Comparison of ENCODE assay signal across 16 mouse cellular contexts in genomic region chr3:157847338-157848284, GRCm38 (mm10).
DNase-seq lines count a peak whose midpoint lies in the region; ATAC-seq and TF ChIP-seq lines count a peak whose summit lies in the region.
"Had no signal": no experiment of that assay in that cellular context is flagged by ENCODE, and none has a peak within 500 bp of the region (broad histone marks: within the 10 kb centered on the region; RNA-seq: fewer than 3 reads in every experiment).

No protein-coding gene starts in this region.

- intact Hi-C loops in heart, adult 2 months (cut with DNase I): no loop called here

- no peak for TF ChIP-seq EP300 in heart, adult 2 months (IDR thresholded peaks at IDR 0.05; ENCODE audit: insufficient read depth, low read depth, low read length)

- no peak overlapping the region for H3K9ac ChIP-seq in heart, embryonic 14.5 days (ENCODE audit: low read length)
- no peak overlapping the region for H3K9ac ChIP-seq in heart, adult 2 months (ENCODE audit: low read depth, low read length)
- H3K9ac ChIP-seq in midbrain, postnatal 0 days (replicated peaks; ENCODE audit: low read length, poor library complexity, severe bottlenecking): no peak overlapping the region
- no peak overlapping the region for H3K9ac ChIP-seq in midbrain, embryonic 15.5 days
- no peak overlapping the region for H3K9ac ChIP-seq in intestine, embryonic 14.5 days (ENCODE audit: low read length)
- H3K9ac ChIP-seq: liver, embryonic 14.5 days; midbrain, embryonic 13.5 days; neural tube, embryonic 12.5 days had no signal

- no peaks in the 10 kb centered on the region for H3K36me3 ChIP-seq in heart, embryonic 14.5 days (ENCODE audit: control insufficient read depth, insufficient read depth, low read length)
- H3K36me3 ChIP-seq in heart, adult 2 months (ENCODE audit: control insufficient read depth, insufficient read depth, low read length): no peaks in the 10 kb centered on the region
- H3K36me3 ChIP-seq in midbrain, postnatal 0 days (ENCODE audit: insufficient read depth, low read length): no peaks in the 10 kb centered on the region
- H3K36me3 ChIP-seq in midbrain, embryonic 15.5 days (replicated peaks): no peaks in the 10 kb centered on the region
- H3K36me3 ChIP-seq in intestine, embryonic 14.5 days (ENCODE audit: control insufficient read depth, insufficient read depth, low read length): no peaks in the 10 kb centered on the region
- H3K36me3 ChIP-seq in forebrain, embryonic 10.5 days (replicated peaks): no peaks in the 10 kb centered on the region
- H3K36me3 ChIP-seq: midbrain, embryonic 13.5 days; neural tube, embryonic 12.5 days had no signal

- no peaks in the 10 kb centered on the region for H3K27me3 ChIP-seq in heart, embryonic 14.5 days (ENCODE audit: control insufficient read depth, insufficient read depth, low read length)
- H3K27me3 ChIP-seq in heart, adult 2 months (ENCODE audit: control insufficient read depth, insufficient read depth, low read length): no peaks in the 10 kb centered on the region
- H3K27me3 ChIP-seq in midbrain, postnatal 0 days (ENCODE audit: insufficient read depth, low read length): no peaks in the 10 kb centered on the region
- no peaks in the 10 kb centered on the region for H3K27me3 ChIP-seq in midbrain, embryonic 15.5 days (replicated peaks)
- no peaks in the 10 kb centered on the region for H3K27me3 ChIP-seq in intestine, embryonic 14.5 days (replicated peaks; ENCODE audit: control insufficient read depth, insufficient read depth, low read length)
- no peaks in the 10 kb centered on the region for H3K27me3 ChIP-seq in forebrain, embryonic 10.5 days (ENCODE audit: poor library complexity, severe bottlenecking)
- H3K27me3 ChIP-seq: midbrain, embryonic 13.5 days; neural tube, embryonic 12.5 days had no signal

- peak overlapping the region; percentile 89 to 98 for H3K27ac ChIP-seq in heart, embryonic 14.5 days (replicated peaks in 1 of 2; ENCODE audit: control insufficient read depth in 1 of 2, insufficient read depth in 1 of 2, low read depth in 2 of 2, low read length in 2 of 2)
- no peak overlapping the region for H3K27ac ChIP-seq in heart, adult 2 months
- no peak overlapping the region for H3K27ac ChIP-seq in midbrain, postnatal 0 days (ENCODE audit: low read depth, low read length)
- no peak overlapping the region for H3K27ac ChIP-seq in midbrain, embryonic 15.5 days
- no peak overlapping the region for H3K27ac ChIP-seq in intestine, embryonic 14.5 days (ENCODE audit: low read depth)
- no peak overlapping the region for H3K27ac ChIP-seq in forebrain, embryonic 10.5 days
- H3K27ac ChIP-seq: liver, embryonic 14.5 days; midbrain, embryonic 13.5 days; neural tube, embryonic 12.5 days had no signal

- no peak overlapping the region for H3K4me3 ChIP-seq in heart, embryonic 14.5 days (ENCODE audit: control insufficient read depth in 1 of 2, insufficient read depth in 1 of 2, low read depth in 1 of 2, low read length in 2 of 2)
- no peak overlapping the region for H3K4me3 ChIP-seq in heart, adult 2 months
- no peak overlapping the region for H3K4me3 ChIP-seq in midbrain, postnatal 0 days (ENCODE audit: low read depth, low read length)
- H3K4me3 ChIP-seq in midbrain, embryonic 15.5 days: no peak overlapping the region
- H3K4me3 ChIP-seq in intestine, embryonic 14.5 days (ENCODE audit: low read depth, low read length): no peak overlapping the region
- no peak overlapping the region for H3K4me3 ChIP-seq in forebrain, embryonic 10.5 days
- H3K4me3 ChIP-seq: erythroblast, embryonic 14.5 days; midbrain, embryonic 13.5 days; neural tube, embryonic 12.5 days had no signal

- TF ChIP-seq CTCF in heart, adult 2 months (IDR thresholded peaks at IDR 0.05): no peak
- peak; percentile 43 for TF ChIP-seq CTCF in midbrain, postnatal 0 days (IDR thresholded peaks at IDR 0.05)

- no peak for TF ChIP-seq POLR2A in heart, adult 2 months (IDR thresholded peaks at IDR 0.05; ENCODE audit: insufficient read depth, low read depth, low read length)

- H3K4me1 ChIP-seq in heart, embryonic 14.5 days (ENCODE audit: control insufficient read depth in 2 of 2, insufficient read depth in 2 of 2, low read length in 2 of 2): peaks cover 7 to 16% of the 10 kb centered on the region in 2 experiments
- H3K4me1 ChIP-seq in heart, adult 2 months (ENCODE audit: control insufficient read depth, insufficient read depth, low read length): no peaks in the 10 kb centered on the region
- H3K4me1 ChIP-seq in midbrain, postnatal 0 days (ENCODE audit: insufficient read depth, low read length): no peaks in the 10 kb centered on the region
- no peaks in the 10 kb centered on the region for H3K4me1 ChIP-seq in midbrain, embryonic 15.5 days
- H3K4me1 ChIP-seq in intestine, embryonic 14.5 days (replicated peaks; ENCODE audit: control insufficient read depth, insufficient read depth, low read length): no peaks in the 10 kb centered on the region; the same call in 1 of the 2 replicates
- H3K4me1 ChIP-seq in forebrain, embryonic 10.5 days: peaks cover 8% of the 10 kb centered on the region
- H3K4me1 ChIP-seq: neural tube, embryonic 12.5 days had no signal

- no peaks in the 10 kb centered on the region for H3K9me3 ChIP-seq in heart, embryonic 14.5 days (ENCODE audit: control insufficient read depth, low read length)
- no peaks in the 10 kb centered on the region for H3K9me3 ChIP-seq in midbrain, postnatal 0 days (ENCODE audit: low read length)
- H3K9me3 ChIP-seq in midbrain, embryonic 15.5 days: no peaks in the 10 kb centered on the region
- no peaks in the 10 kb centered on the region for H3K9me3 ChIP-seq in intestine, embryonic 14.5 days (ENCODE audit: control insufficient read depth, low read length)
- no peaks in the 10 kb centered on the region for H3K9me3 ChIP-seq in forebrain, embryonic 10.5 days
- H3K9me3 ChIP-seq: midbrain, embryonic 13.5 days; neural tube, embryonic 12.5 days had no signal

- H3K4me2 ChIP-seq in heart, embryonic 14.5 days (ENCODE audit: low read length): peak overlapping the region; percentile 34
- no peak overlapping the region for H3K4me2 ChIP-seq in midbrain, postnatal 0 days (ENCODE audit: low read depth, low read length, poor library complexity, severe bottlenecking)
- no peak overlapping the region for H3K4me2 ChIP-seq in midbrain, embryonic 15.5 days
- no peak overlapping the region for H3K4me2 ChIP-seq in intestine, embryonic 14.5 days (ENCODE audit: low read length)
- H3K4me2 ChIP-seq: midbrain, embryonic 13.5 days; neural tube, embryonic 12.5 days had no signal

- WGBS in heart, embryonic 14.5 days: 8% methylated on average over 7 of the region's 7 CpGs
- 31% methylated on average over 7 of the region's 7 CpGs for WGBS in heart, adult 2 months
- 63% methylated on average over 7 of the region's 7 CpGs for WGBS in midbrain, postnatal 0 days
- 71% methylated on average over 7 of the region's 7 CpGs for WGBS in midbrain, embryonic 15.5 days
- WGBS in intestine, embryonic 14.5 days: 20% methylated on average over 7 of the region's 7 CpGs
- WGBS in forebrain, embryonic 10.5 days: 86% methylated on average over 7 of the region's 7 CpGs

- no peak for DNase-seq in heart, adult 2 months
- DNase-seq in midbrain, postnatal 0 days (ENCODE audit: low spot score): peak; percentile 24
- no peak for DNase-seq in intestine, embryonic 14.5 days (ENCODE audit: low spot score)
- DNase-seq in urinary bladder, postnatal 10 days (ENCODE audit: low spot score): no peak
- no peak for DNase-seq in forebrain, embryonic 10.5 days (ENCODE audit: extremely low spot score, low spot score)
- DNase-seq: cerebellum, adult 8-10 months; gastrocnemius, postnatal 14 days; kidney, postnatal 14 days; layer of hippocampus, postnatal 36 days; lung, postnatal 36 days had no signal

- ATAC-seq in heart, embryonic 14.5 days (ENCODE audit: insufficient number of reproducible peaks, insufficient read depth, low FRiP score, low read depth): no peak
- peak; percentile 75; the same call in 1 of the 2 replicates for ATAC-seq in midbrain, postnatal 0 days (ENCODE audit: low FRiP score)
- no peak for ATAC-seq in midbrain, embryonic 15.5 days (replicated peaks)
- peak; percentile 73; the same call in 1 of the 2 replicates for ATAC-seq in intestine, embryonic 14.5 days (replicated peaks; ENCODE audit: low FRiP score, low TSS enrichment, low read depth)

- H3K79me2 ChIP-seq in heart, adult 2 months (replicated peaks; ENCODE audit: control insufficient read depth, insufficient read depth, low read length): no peaks in the 10 kb centered on the region

Comparison
In these comparisons a context has a peak if more than half of its experiments do, and no peak if none do; other contexts are left out.
1. ATAC-seq: peak in midbrain, postnatal 0 days (single experiment) and intestine, embryonic 14.5 days (single experiment); none in heart, embryonic 14.5 days (single experiment) and midbrain, embryonic 15.5 days (single experiment).
2. H3K27ac ChIP-seq: peak in heart, embryonic 14.5 days (2 of 2); none in heart, adult 2 months (single experiment), midbrain, postnatal 0 days (single experiment), midbrain, embryonic 15.5 days (single experiment), intestine, embryonic 14.5 days (single experiment) and forebrain, embryonic 10.5 days (single experiment).